Mouse (Mus musculus) testis, adult 10 weeks (tissue): ENCODE measurements around the gene Anapc13. TPM values are rescaled to one million over a fixed set of nuclear protein-coding genes. Genes with fewer than 3 reads are reported as not detected.

Experiments
- polyA plus RNA-seq: library from polyadenylated mRNA; stranded (reverse); fragments of 350-450 nt; fragmentation: Illumina TruSeq; extraction: RNeasy Lipid Tissue Mini Kit (QIAGEN cat#74804); gene quantifications from one replicate; pipeline ENCODE4 v1.2.3, GENCODE M21; 2014; ENCODE audit warnings: low read depth, low replicate concordance

The Anapc13 gene
- polyA plus RNA-seq: 9.9 TPM

GRCm38 (mm10) chr9:102625983-102626838 lies at the start of gene Anapc13, which contains the start of gene Cep63:
Anapc13 (plus strand) TSS chr9:102626296.
Cep63 (minus strand) TSS chr9:102626534.

Other genes with a start within 250 kb of the Anapc13 start
- 0.08 TPM for gene Ky, start 120.5 kb upstream of the Anapc13 start, polyA plus RNA-seq
- 480 TPM for gene Cep63, start 238 bp downstream of the Anapc13 start, polyA plus RNA-seq
- gene Amotl2, start 90.4 kb downstream of the Anapc13 start, polyA plus RNA-seq: 1.5 TPM
- gene Ryk, start 208.6 kb downstream of the Anapc13 start, polyA plus RNA-seq: 18.7 TPM